Comparison of ENCODE assay signal across 11 mouse cellular contexts in the genomic region with DNA sequence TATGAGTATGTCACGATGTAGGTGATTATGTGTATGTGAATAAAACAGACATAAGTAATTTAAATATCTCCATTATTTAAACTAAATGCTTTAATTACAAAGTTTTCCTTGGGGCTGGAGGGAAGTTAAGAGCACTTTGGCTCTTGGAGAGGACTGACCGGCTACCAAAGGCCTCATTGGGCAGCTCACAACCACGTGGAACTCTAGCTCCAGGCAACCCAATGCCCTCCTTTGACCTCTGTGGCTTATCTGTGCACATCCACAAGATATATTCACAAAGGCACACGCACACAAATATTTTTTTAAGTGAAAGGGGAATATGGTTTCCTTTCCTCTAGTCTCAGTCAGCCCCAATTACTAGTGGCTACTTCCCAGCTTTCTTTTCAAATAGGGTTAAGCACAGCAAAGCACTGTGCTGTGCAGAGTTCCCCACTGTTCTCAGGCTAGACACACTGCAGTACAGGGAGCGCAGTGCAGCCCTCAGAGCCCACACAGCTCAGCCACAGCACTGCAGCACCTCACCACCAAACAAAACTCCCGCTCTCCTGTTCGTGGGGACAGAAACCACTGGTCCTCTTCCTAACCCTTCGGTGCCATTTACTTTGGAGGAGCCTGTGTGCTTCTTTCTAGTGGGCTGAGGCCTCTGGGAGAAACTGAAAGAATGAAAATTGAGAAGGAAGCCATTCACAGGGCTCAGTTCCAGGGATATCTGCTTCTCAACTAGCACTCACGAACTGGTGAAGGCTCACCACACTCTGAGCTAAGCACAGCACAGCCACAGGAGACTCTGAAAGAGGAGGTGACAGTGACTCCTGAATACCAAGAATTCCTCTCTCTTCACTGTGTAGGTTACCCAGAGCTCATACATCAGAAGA. TPM values are rescaled to one million over a fixed set of nuclear protein-coding genes. Genes with fewer than 3 reads are reported as not detected.
A peak's percentile ranks its signal among the peaks of the same experiment; 100 is the strongest.
DNase-seq lines count a peak whose midpoint lies in the region; ATAC-seq and TF ChIP-seq lines count a peak whose summit lies in the region.
"Had no signal": no experiment of that assay in that cellular context is flagged by ENCODE, and none has a peak within 500 bp of the region (broad histone marks: within the 10 kb centered on the region; RNA-seq: fewer than 3 reads in every experiment).

No protein-coding gene starts in this region.

- DNase-seq in gastrocnemius, adult 2 months = no peak
- no peak for DNase-seq in gastrocnemius, postnatal 14 days
- no peak for DNase-seq in lung, postnatal 0 days (ENCODE audit: low spot score)
- no peak for DNase-seq in lung, adult 18-20 months
- DNase-seq: B cell, adult 2 months; cerebellum, postnatal 25 days had no signal

- no peak overlapping the region; the same call in 1 of the 2 replicates for H3K9ac ChIP-seq in kidney, embryonic 16.5 days (replicated peaks; ENCODE audit: low read length)
- H3K9ac ChIP-seq in kidney, embryonic 14.5 days (ENCODE audit: low read depth, low read length) = no peak overlapping the region
- H3K9ac ChIP-seq in lung, postnatal 0 days (replicated peaks; ENCODE audit: low read depth) = no peak overlapping the region

- H3K9me3 ChIP-seq in kidney, embryonic 16.5 days (ENCODE audit: low read length) = no peaks in the 10 kb centered on the region
- no peaks in the 10 kb centered on the region for H3K9me3 ChIP-seq in kidney, embryonic 14.5 days (ENCODE audit: control insufficient read depth, low read length)
- H3K9me3 ChIP-seq in lung, postnatal 0 days (ENCODE audit: low read length) = no peaks in the 10 kb centered on the region

- no peak overlapping the region for H3K4me3 ChIP-seq in gastrocnemius, adult 2 months
- no peak overlapping the region for H3K4me3 ChIP-seq in kidney, embryonic 16.5 days (ENCODE audit: low read length)
- H3K4me3 ChIP-seq in kidney, embryonic 14.5 days (ENCODE audit: low read length) = no peak overlapping the region
- no peak overlapping the region; the same call in 1 of the 2 replicates for H3K4me3 ChIP-seq in lung, postnatal 0 days (ENCODE audit: low read depth, low read length)

- H3K4me2 ChIP-seq in kidney, embryonic 16.5 days (replicated peaks; ENCODE audit: low read depth, low read length) = no peak overlapping the region
- H3K4me2 ChIP-seq in kidney, embryonic 14.5 days (replicated peaks; ENCODE audit: low read depth, low read length) = no peak overlapping the region
- H3K4me2 ChIP-seq in lung, postnatal 0 days (replicated peaks; ENCODE audit: low read depth, low read length) = peak overlapping the region; percentile 38

- no peaks in the 10 kb centered on the region for H3K36me3 ChIP-seq in kidney, embryonic 16.5 days (ENCODE audit: insufficient read depth, low read length)
- no peaks in the 10 kb centered on the region for H3K36me3 ChIP-seq in kidney, embryonic 14.5 days (ENCODE audit: control insufficient read depth, insufficient read depth, low read length)
- no peaks in the 10 kb centered on the region for H3K36me3 ChIP-seq in lung, postnatal 0 days (ENCODE audit: insufficient read depth, low read length)

- TF ChIP-seq CTCF in gastrocnemius, adult 2 months (IDR thresholded peaks at IDR 0.05) = no peak
- no peak for TF ChIP-seq CTCF in lung, postnatal 0 days (IDR thresholded peaks at IDR 0.05)

- 54% methylated on average over 9 of the region's 9 CpGs for WGBS in kidney, embryonic 16.5 days
- 57% methylated on average over 9 of the region's 9 CpGs for WGBS in kidney, embryonic 14.5 days
- 49% methylated on average over 9 of the region's 9 CpGs for WGBS in lung, postnatal 0 days

- intact Hi-C loops in gastrocnemius, adult 2 months (cut with DNase I) = loop anchor here (10.0 kb wide), 1 partner anchor 135 kb away; no protein-coding TSS in a partner anchor
- intact Hi-C loops in gastrocnemius, postnatal 14 days (cut with DNase I; ENCODE audit: low total_unique reads) = no loop called here

- no peak for ATAC-seq in kidney, embryonic 16.5 days (ENCODE audit: low FRiP score, low TSS enrichment)
- ATAC-seq in kidney, embryonic 14.5 days (ENCODE audit: low FRiP score, low TSS enrichment) = no peak
- ATAC-seq in lung, postnatal 0 days = peak; percentile 54
- 0 out of 2 replicates have a peak, but pooled peaks have one; percentile 50 for ATAC-seq in megakaryocyte-erythroid progenitor cell, adult 5-6 weeks (replicated peaks; ENCODE audit: low FRiP score, low TSS enrichment, poor library complexity, severe bottlenecking)
- ATAC-seq in megakaryocyte progenitor cell, adult 5-6 weeks (replicated peaks; ENCODE audit: poor library complexity) = no peak

- peaks cover 15% of the 10 kb centered on the region; the same call in 1 of the 2 replicates for H3K4me1 ChIP-seq in kidney, embryonic 16.5 days (ENCODE audit: insufficient read depth, low read length)
- 0 out of 2 replicates have a peak, but pooled peaks cover 3% of the 10 kb centered on the region for H3K4me1 ChIP-seq in kidney, embryonic 14.5 days (ENCODE audit: control insufficient read depth, insufficient read depth, low read length)
- H3K4me1 ChIP-seq in lung, postnatal 0 days (ENCODE audit: insufficient read depth, low read depth, low read length) = no peaks in the 10 kb centered on the region; the same call in 1 of the 2 replicates

- TF ChIP-seq EP300 in lung, postnatal 0 days (IDR thresholded peaks at IDR 0.05) = no peak

- peak overlapping the region; percentile 46 for H3K27ac ChIP-seq in gastrocnemius, adult 2 months
- 0 out of 2 replicates have a peak overlapping the region, but pooled peaks have one; percentile 1 for H3K27ac ChIP-seq in kidney, embryonic 16.5 days (ENCODE audit: low read length)
- no peak overlapping the region for H3K27ac ChIP-seq in kidney, embryonic 14.5 days (ENCODE audit: low read depth, low read length)
- peak overlapping the region; percentile 73 for H3K27ac ChIP-seq in lung, postnatal 0 days (ENCODE audit: low read length)
- H3K27ac ChIP-seq: macrophage had no signal

- H3K27me3 ChIP-seq in kidney, embryonic 16.5 days (ENCODE audit: insufficient read depth, low read length) = no peaks in the 10 kb centered on the region
- no peaks in the 10 kb centered on the region for H3K27me3 ChIP-seq in kidney, embryonic 14.5 days (ENCODE audit: control insufficient read depth, insufficient read depth, low read length)
- H3K27me3 ChIP-seq in lung, postnatal 0 days (replicated peaks; ENCODE audit: insufficient read depth, low read length) = no peaks in the 10 kb centered on the region

RNA-seq across cellular contexts. Expression of a gene that starts 26.2 kb away (rescaled TPM):
- total RNA-seq in gastrocnemius, adult 2 months (2021) = 10 to 100 TPM; 11.9 to 14.7 TPM
- 10 to 100 TPM in 1 of 2 experiments, 1 to 10 TPM in 1; 9.7 to 14.8 TPM for total RNA-seq in gastrocnemius, postnatal 14 days (2021)
- 58.0 and 58.3 TPM in 2 replicates for polyA plus RNA-seq in kidney, embryonic 16.5 days (2015; fragmentation: Nextera tagmentation; extraction: Ambion mirVana)
- polyA plus RNA-seq in kidney, embryonic 14.5 days (2014; fragmentation: Nextera tagmentation; extraction: Ambion mirVana) = 34.1 and 52.5 TPM in 2 replicates
- polyA plus RNA-seq in lung, postnatal 0 days (2015; fragmentation: Nextera tagmentation; extraction: Ambion mirVana) = 40.6 and 41.7 TPM in 2 replicates
- total RNA-seq in megakaryocyte-erythroid progenitor cell, adult 5-6 weeks (2014; fragmentation: Nextera tagmentation) = 19.8 and 34.0 TPM in 2 replicates
- 8.5 and 22.3 TPM in 2 replicates for total RNA-seq in megakaryocyte-erythroid progenitor cell, adult 5-6 weeks (2017)
- total RNA-seq in megakaryocyte progenitor cell, adult 5-6 weeks (2015) = 20.1 and 25.4 TPM in 2 replicates
- total RNA-seq in megakaryocyte progenitor cell, adult 5-6 weeks (2017) = 17.2 and 22.9 TPM in 2 replicates

Comparison
In these comparisons a context has a peak if more than half of its experiments do, and no peak if none do; other contexts are left out.
1. ATAC-seq: peak in lung, postnatal 0 days (single experiment) and megakaryocyte-erythroid progenitor cell, adult 5-6 weeks (single experiment); none in kidney, embryonic 16.5 days (single experiment), kidney, embryonic 14.5 days (single experiment) and megakaryocyte progenitor cell, adult 5-6 weeks (single experiment).